Mouse (Mus musculus) NIH3T3 (cell line): ENCODE measurements around the gene Lck.
"Not testable (repeated sequence)": the region's sequence is repeated elsewhere in the genome, so short reads cannot be mapped to it uniquely, and the experiment has no call there.

ENCODE experiments used
- DNase-seq: peaks from one replicate; pipeline ENCODE4 v3.0.0-alpha.2; 2012; ENCODE audit warnings: low read depth

The Lck gene

GRCm38 (mm10) chr4:129555421-129555861 lies 18.0 kb downstream of the Lck start:
- no peak for DNase-seq

GRCm38 (mm10) chr4:129554512-129554911 lies 18.9 kb downstream of the Lck start:
- not testable (repeated sequence) for DNase-seq

- DNase-seq: no peak
Measured at GRCm38 (mm10) chr4:129550295-129550694, 23.1 kb downstream of the Lck start.

GRCm38 (mm10) chr4:129549306-129549705 lies 24.1 kb downstream of the Lck start:
- peak; percentile 62 for DNase-seq

GRCm38 (mm10) chr4:129547631-129548030 lies 25.8 kb downstream of the Lck start:
- DNase-seq: not testable (repeated sequence)

- no peak for DNase-seq
Measured at GRCm38 (mm10) chr4:129544106-129544505, 29.3 kb downstream of the Lck start.

- DNase-seq: peak; percentile 99
Measured at GRCm38 (mm10) chr4:129542592-129543141, 30.8 kb downstream of the Lck start, which contains the start of gene Hdac1. Gene Hdac1, minus strand, starts transcription at chr4:129542713.

- peak; percentile 65 for DNase-seq
Measured at GRCm38 (mm10) chr4:129541868-129542591, 31.4 kb downstream of the Lck start.

GRCm38 (mm10) chr4:129540012-129540411 lies 33.4 kb downstream of the Lck start:
- DNase-seq: peak; percentile 52

- DNase-seq: not testable (repeated sequence)
Measured at GRCm38 (mm10) chr4:129528901-129529300, 44.5 kb downstream of the Lck start.

GRCm38 (mm10) chr4:129525889-129526288 lies 47.6 kb downstream of the Lck start:
- no peak for DNase-seq

GRCm38 (mm10) chr4:129525338-129525737 lies 48.1 kb downstream of the Lck start:
- DNase-seq: no peak

- no peak for DNase-seq
Measured at GRCm38 (mm10) chr4:129518519-129518918, 54.9 kb downstream of the Lck start.

- no peak for DNase-seq
Measured at GRCm38 (mm10) chr4:129516925-129517324, 56.5 kb downstream of the Lck start.

GRCm38 (mm10) chr4:129514300-129514898 lies 59.0 kb downstream of the Lck start:
- DNase-seq: peak; percentile 92

- no peak for DNase-seq
Measured at GRCm38 (mm10) chr4:129513891-129514290, 59.5 kb downstream of the Lck start.

GRCm38 (mm10) chr4:129513086-129513767 lies 60.2 kb downstream of the Lck start, which contains the start of gene Marcksl1:
Gene Marcksl1, plus strand, starts transcription at chr4:129513581.
- DNase-seq: peak; percentile 95

GRCm38 (mm10) chr4:129511413-129512096 lies 61.9 kb downstream of the Lck start:
- no peak for DNase-seq

GRCm38 (mm10) chr4:129510723-129511412 lies 62.6 kb downstream of the Lck start:
- DNase-seq: no peak

GRCm38 (mm10) chr4:129509650-129510049 lies 63.8 kb downstream of the Lck start:
- no peak for DNase-seq
